Mouse (Mus musculus) MEL (cell line): ENCODE results near the gene Rbm47. TPM values are rescaled to one million over a fixed set of nuclear protein-coding genes. Genes with fewer than 3 reads are reported as not detected.

ENCODE experiments used
- DNase-seq: peaks from one replicate; pipeline ENCODE4 v3.0.0; 2011; ENCODE audit warnings: low read depth, low spot score
- H3K27ac ChIP-seq: 2 replicates; pipeline ENCODE4 v1.5.1; 2012; ENCODE audit warnings: low read depth, mild to moderate bottlenecking, control low read depth, low read length, moderate library complexity; ENCODE audit not compliant: control insufficient read depth
- H3K27me3 ChIP-seq, 2 experiments: fragments of 150-350 bp in 1 of 2; sonication (generic) in 1 of 2; 2 replicates each; pipeline ENCODE4 v1.6.1; 2012; ENCODE audit warnings: low read length in 2 of 2, mild to moderate bottlenecking in 2 of 2, improper control_type of control experiment in 1 of 2, moderate library complexity in 1 of 2; ENCODE audit not compliant: insufficient read depth in 2 of 2, control insufficient read depth in 1 of 2
- H3K36me3 ChIP-seq, 2 experiments: 2 replicates each; pipeline ENCODE4 v1.6.1; 2012 to 2014; ENCODE audit warnings: low read length in 2 of 2, improper control_type of control experiment in 1 of 2, inconsistent platforms in 1 of 2, mild to moderate bottlenecking in 1 of 2; ENCODE audit not compliant: insufficient read depth in 2 of 2, control insufficient read depth in 1 of 2
- H3K4me1 ChIP-seq, 2 experiments: fragments of 150-350 bp in 1 of 2; sonication (generic) in 1 of 2; 2 replicates each; pipeline ENCODE4 v1.6.1; 2012; ENCODE audit warnings: low read length in 2 of 2, improper control_type of control experiment in 1 of 2, mild to moderate bottlenecking in 1 of 2; ENCODE audit not compliant: insufficient read depth in 2 of 2, control insufficient read depth in 1 of 2
- H3K4me3 ChIP-seq, 2 experiments: fragments of 150-350 bp in 1 of 2; sonication (generic) in 1 of 2; 2 replicates each; pipeline ENCODE4 v1.5.1; 2012; ENCODE audit warnings: low read depth in 2 of 2, low read length in 2 of 2, mild to moderate bottlenecking in 2 of 2, moderate library complexity in 2 of 2, control low read depth in 1 of 2, improper control_type of control experiment in 1 of 2; ENCODE audit not compliant: control insufficient read depth in 1 of 2, insufficient read depth in 1 of 2
- H3K79me2 ChIP-seq: 2 replicates; pipeline ENCODE4 v1.6.1; 2012; ENCODE audit warnings: mild to moderate bottlenecking, low read length, moderate library complexity; ENCODE audit not compliant: control insufficient read depth, poor library complexity, insufficient read depth
- H3K9ac ChIP-seq: 2 replicates; pipeline ENCODE4 v1.6.1; 2012; ENCODE audit warnings: low read depth, mild to moderate bottlenecking, control low read depth, low read length, moderate library complexity; ENCODE audit not compliant: control insufficient read depth, poor library complexity, severe bottlenecking
- H3K9me3 ChIP-seq: fragments of 150-350 bp; sonication (generic); replicated peaks from 2 replicates; pipeline ENCODE4 v1.6.1; 2012; ENCODE audit warnings: mild to moderate bottlenecking, low read length, improper control_type of control experiment, moderate library complexity; ENCODE audit not compliant: insufficient read depth
- BHLHE40 ChIP-seq: IDR thresholded peaks from 2 replicates; pipeline ENCODE4 v1.6.1; 2012; ENCODE audit warnings: low read depth, mild to moderate bottlenecking, inconsistent platforms, low read length, improper control_type of control experiment, borderline replicate concordance
- CHD2 ChIP-seq: IDR thresholded peaks from 2 replicates; pipeline ENCODE4 v1.6.1; 2011; ENCODE audit warnings: low read length, improper control_type of control experiment
- E2F4 ChIP-seq: IDR thresholded peaks from 2 replicates; pipeline ENCODE4 v1.6.1; 2011; ENCODE audit warnings: low read depth, low read length, improper control_type of control experiment, borderline replicate concordance
- GABPA ChIP-seq: IDR thresholded peaks from 2 replicates; pipeline ENCODE4 v1.6.1; 2012; ENCODE audit warnings: low read depth, mild to moderate bottlenecking, inconsistent platforms, low read length, improper control_type of control experiment, moderate library complexity
- HCFC1 ChIP-seq: IDR thresholded peaks from 2 replicates; pipeline ENCODE4 v1.6.1; 2012; ENCODE audit warnings: low read depth, mild to moderate bottlenecking, inconsistent platforms, low read length, improper control_type of control experiment, moderate library complexity
- KAT2A ChIP-seq: conservative IDR thresholded peaks from 2 replicates; pipeline ENCODE4 v1.6.1; 2012; ENCODE audit warnings: low read depth, low read length, improper control_type of control experiment, inconsistent platforms
- MEF2A ChIP-seq: IDR thresholded peaks from 2 replicates; pipeline ENCODE4 v1.6.1; 2014; ENCODE audit warnings: low read depth, mild to moderate bottlenecking, inconsistent platforms, low read length, improper control_type of control experiment; ENCODE audit not compliant: poor library complexity, insufficient replicate concordance, severe bottlenecking; ENCODE audit errors: extremely low read depth
- MYB ChIP-seq: IDR thresholded peaks from 2 replicates; pipeline ENCODE4 v1.6.1; 2011; ENCODE audit warnings: mild to moderate bottlenecking, low read depth, low read length, improper control_type of control experiment
- MYC ChIP-seq: IDR thresholded peaks from 2 replicates; pipeline ENCODE4 v1.6.1; 2011; ENCODE audit warnings: low read depth, mild to moderate bottlenecking, low read length, improper control_type of control experiment, moderate library complexity
- NRF1 ChIP-seq: IDR thresholded peaks from 2 replicates; pipeline ENCODE4 v1.6.1; 2014; ENCODE audit warnings: low read depth, mild to moderate bottlenecking, inconsistent platforms, low read length, improper control_type of control experiment, moderate library complexity; ENCODE audit not compliant: poor library complexity, insufficient read depth, severe bottlenecking
- POLR2A ChIP-seq, 2 experiments: IDR thresholded peaks; 2 replicates each; pipeline ENCODE4 v1.6.1; 2011 to 2012; ENCODE audit warnings: low read length in 2 of 2, mild to moderate bottlenecking in 2 of 2, control low read depth in 1 of 2, improper control_type of control experiment in 1 of 2, low read depth in 1 of 2, moderate library complexity in 1 of 2; ENCODE audit not compliant: control insufficient read depth in 1 of 2, insufficient read depth in 1 of 2, poor library complexity in 1 of 2
- POLR2AphosphoS2 ChIP-seq: IDR thresholded peaks from 2 replicates; pipeline ENCODE4 v1.6.1; 2011; ENCODE audit warnings: low read length, improper control_type of control experiment
- RCOR1 ChIP-seq: IDR thresholded peaks from 2 replicates; pipeline ENCODE4 v1.6.1; 2012; ENCODE audit warnings: low read depth, mild to moderate bottlenecking, inconsistent platforms, low read length, improper control_type of control experiment
- SIN3A ChIP-seq: IDR thresholded peaks from 2 replicates; pipeline ENCODE4 v1.6.1; 2012; ENCODE audit warnings: low read length, improper control_type of control experiment, inconsistent platforms
- TCF12 ChIP-seq: IDR thresholded peaks from 2 replicates; pipeline ENCODE4 v1.6.1; 2014; ENCODE audit warnings: low read depth, mild to moderate bottlenecking, inconsistent platforms, low read length, improper control_type of control experiment, moderate library complexity
- UBTF ChIP-seq: IDR thresholded peaks from 2 replicates; pipeline ENCODE4 v1.6.1; 2012; ENCODE audit warnings: low read depth, mild to moderate bottlenecking, inconsistent platforms, low read length, improper control_type of control experiment, moderate library complexity, borderline replicate concordance; ENCODE audit not compliant: insufficient read depth
- USF1 ChIP-seq: IDR thresholded peaks from 2 replicates; pipeline ENCODE4 v1.6.1; 2014; ENCODE audit warnings: low read depth, mild to moderate bottlenecking, inconsistent platforms, low read length, improper control_type of control experiment, moderate library complexity
- USF2 ChIP-seq, 2 experiments: IDR thresholded peaks; 2 replicates each; pipeline ENCODE4 v1.6.1; 2011 to 2012; ENCODE audit warnings: improper control_type of control experiment in 2 of 2, low read length in 2 of 2, borderline replicate concordance in 1 of 2, inconsistent platforms in 1 of 2, low read depth in 1 of 2, mild to moderate bottlenecking in 1 of 2; ENCODE audit not compliant: insufficient read depth in 1 of 2
- ZKSCAN1 ChIP-seq: IDR thresholded peaks from 2 replicates; pipeline ENCODE4 v1.6.1; 2012; ENCODE audit warnings: low read depth, mild to moderate bottlenecking, inconsistent platforms, low read length, improper control_type of control experiment, moderate library complexity
- ZMIZ1 ChIP-seq: IDR thresholded peaks from 2 replicates; pipeline ENCODE4 v1.6.1; 2012; ENCODE audit warnings: low read depth, mild to moderate bottlenecking, inconsistent platforms, low read length, improper control_type of control experiment, moderate library complexity
- polyA plus RNA-seq, 2 experiments: library from polyadenylated mRNA; stranded (reverse) in 1 of 2; unstranded in 1 of 2; fragments of >175 nt in 1 of 2; fragments of >200 nt in 1 of 2; gene quantifications; 2 replicates each; pipeline versions ENCODE4 v1.2.1 to v1.2.4; 2012; ENCODE audit warnings: low replicate concordance in 2 of 2, low read depth in 1 of 2; ENCODE audit not compliant: insufficient read length in 2 of 2, insufficient read depth in 1 of 2, missing spikeins in 1 of 2
- total RNA-seq: library from RNA; depleted of rRNA; stranded (reverse); fragments of 300-350 nt; gene quantifications from 2 replicates; pipeline ENCODE4 v1.2.3, GENCODE M21; 2012

Gene Rbm47
- total and polyA plus RNA-seq, 3 experiments = not detected

GRCm38 (mm10) chr5:66174160-66174837 is 1.4 kb upstream of the Rbm47 start:
- H3K9me3 ChIP-seq = no peaks in the 10 kb centered on the region
- H3K4me3 ChIP-seq = no peak overlapping the region
- no peaks in the 10 kb centered on the region for H3K36me3 ChIP-seq
- TF ChIP-seq GABPA (no peak), UBTF (no peak), CHD2 (no peak), USF2 (IDR thresholded peaks at IDR 0.05; ENCODE audit: borderline replicate concordance in 1 of 2, insufficient read depth in 1 of 2, low read depth in 1 of 2, low read length in 2 of 2) (no peak), TCF12 (no peak), USF1 (no peak)
- H3K4me1 ChIP-seq = no peaks in the 10 kb centered on the region
- DNase-seq = no peak
- H3K27me3 ChIP-seq = no peaks in the 10 kb centered on the region
- H3K9ac ChIP-seq = no peak overlapping the region
- H3K79me2 ChIP-seq = no peaks in the 10 kb centered on the region
- no peak overlapping the region for H3K27ac ChIP-seq

- no peaks in the 10 kb centered on the region for H3K36me3 ChIP-seq
- H3K27ac ChIP-seq = no peak overlapping the region
- H3K79me2 ChIP-seq = no peaks in the 10 kb centered on the region
- H3K4me3 ChIP-seq = no peak overlapping the region
- no peak for DNase-seq
- no peaks in the 10 kb centered on the region for H3K27me3 ChIP-seq
- TF ChIP-seq GABPA (no peak), POLR2A (IDR thresholded peaks at IDR 0.05; ENCODE audit: control insufficient read depth in 1 of 2, insufficient read depth in 1 of 2, low read depth in 1 of 2, low read length in 2 of 2, poor library complexity in 1 of 2) (no peak), ZMIZ1 (no peak)
- no peak overlapping the region for H3K9ac ChIP-seq
- H3K9me3 ChIP-seq = no peaks in the 10 kb centered on the region
- no peaks in the 10 kb centered on the region for H3K4me1 ChIP-seq
Measured at GRCm38 (mm10) chr5:66170591-66170990, 2.3 kb downstream of the Rbm47 start.

GRCm38 (mm10) chr5:66169099-66169485 is 3.8 kb downstream of the Rbm47 start:
- no peaks in the 10 kb centered on the region for H3K36me3 ChIP-seq
- no peaks in the 10 kb centered on the region for H3K79me2 ChIP-seq

More at GRCm38 (mm10) chr5:66169099-66169485, 3.8 kb downstream of the Rbm47 start:
- Histone ChIP-seq H3K9me3 (no peaks in the 10 kb centered on the region), H3K4me3 (no peak overlapping the region), H3K27ac (no peak overlapping the region), H3K27me3 (0 out of 4 replicates have a peak, but pooled peaks cover 0 to 1% of the 10 kb centered on the region in 2 experiments), H3K9ac (no peak overlapping the region), H3K4me1 (no peaks in the 10 kb centered on the region)
- peak; percentile 3 for DNase-seq
- TF ChIP-seq ZKSCAN1 (no peak), POLR2A (IDR thresholded peaks at IDR 0.05; ENCODE audit: control insufficient read depth in 1 of 2, insufficient read depth in 1 of 2, low read depth in 1 of 2, low read length in 2 of 2, poor library complexity in 1 of 2) (no peak), NRF1 (no peak), E2F4 (no peak), HCFC1 (no peak), MYC (no peak), SIN3A (no peak), MYB (no peak), MEF2A (no peak), BHLHE40 (no peak), RCOR1 (no peak), KAT2A (no peak), CHD2 (no peak), POLR2AphosphoS2 (no peak)
